Mouse (Mus musculus) embryonic facial prominence, embryonic 15.5 days (tissue): ENCODE data around the gene Sorbs1. TPM values are rescaled to one million over a fixed set of nuclear protein-coding genes. Genes with fewer than 3 reads are reported as not detected.

Experiments used
- ATAC-seq: fragments of 200-750 bp; cut with Nextera tagmentation; 2 replicates; pipeline ENCODE4 v1.8.0; 2017; ENCODE audit warnings: low read depth, moderate TSS enrichment; ENCODE audit not compliant: insufficient number of reproducible peaks, low FRiP score, low TSS enrichment
- H3K27ac ChIP-seq: fragments of 300-500 bp; sonication (generic); replicated peaks from 2 replicates; pipeline ENCODE4 v1.5.1; 2015; ENCODE audit warnings: mild to moderate bottlenecking, inconsistent platforms
- H3K27me3 ChIP-seq: fragments of 300-500 bp; sonication (generic); 2 replicates; pipeline ENCODE4 v1.6.1; 2015; ENCODE audit warnings: inconsistent platforms
- H3K36me3 ChIP-seq: fragments of 300-500 bp; sonication (generic); 2 replicates; pipeline ENCODE4 v1.6.1; 2015; ENCODE audit warnings: mild to moderate bottlenecking, inconsistent platforms
- H3K4me1 ChIP-seq: fragments of 300-500 bp; sonication (generic); 2 replicates; pipeline ENCODE4 v1.6.1; 2015; ENCODE audit warnings: inconsistent platforms
- H3K4me2 ChIP-seq: fragments of 300-500 bp; sonication (generic); replicated peaks from 2 replicates; pipeline ENCODE4 v1.6.1; 2015; ENCODE audit warnings: mild to moderate bottlenecking, inconsistent platforms
- H3K4me3 ChIP-seq: fragments of 300-500 bp; sonication (generic); replicated peaks from 2 replicates; pipeline ENCODE4 v1.5.1; 2015; ENCODE audit warnings: mild to moderate bottlenecking, inconsistent platforms
- H3K9ac ChIP-seq: fragments of 300-500 bp; sonication (generic); 2 replicates; pipeline ENCODE4 v1.6.1; 2015; ENCODE audit warnings: inconsistent platforms
- H3K9me3 ChIP-seq: fragments of 300-500 bp; sonication (generic); replicated peaks from 2 replicates; pipeline ENCODE4 v1.6.1; 2016; ENCODE audit warnings: inconsistent platforms
- WGBS: fragments of 180-500 bp; shearing (Covaris S2); methylation state at CpG from one replicate; pipeline ENCODE4 v1.1.7; 2015; 5-methylcytosine and 5-hydroxymethylcytosine counted together
- polyA plus RNA-seq: library from polyadenylated mRNA; unstranded; fragments of >200 nt; fragmentation: Nextera tagmentation; extraction: Ambion mirVana; gene quantifications from 2 replicates; pipeline ENCODE4 v1.2.1, GENCODE M21; 2015

Sorbs1 gene
- polyA plus RNA-seq, 1 experiment from 2014 or later = 55.6 TPM

DNA sequence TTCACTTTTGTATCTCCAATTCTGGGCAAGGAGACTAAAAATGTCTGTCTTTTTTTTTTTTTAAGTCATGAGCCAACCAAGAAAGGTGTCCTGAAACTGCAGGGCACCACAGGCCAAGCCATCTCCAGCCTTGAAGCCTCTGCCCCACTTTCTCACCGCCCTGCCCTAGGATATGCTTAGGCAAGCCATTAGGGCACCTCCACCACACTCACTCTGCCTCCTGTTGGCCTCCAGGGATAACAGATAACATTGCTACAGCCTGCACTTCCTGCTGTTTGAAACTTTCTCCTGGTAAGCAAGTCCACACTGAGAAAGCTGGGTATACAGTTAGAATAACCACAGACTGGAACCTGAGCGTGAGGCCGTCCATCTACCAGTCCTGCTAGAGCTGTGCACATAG lies 158.5 kb downstream of the Sorbs1 start:
- no peak overlapping the region for H3K27ac ChIP-seq
- no peak for ATAC-seq
- no peaks in the 10 kb centered on the region for H3K27me3 ChIP-seq
- H3K9me3 ChIP-seq = no peaks in the 10 kb centered on the region
- no peak overlapping the region for H3K9ac ChIP-seq
- H3K4me2 ChIP-seq = no peak overlapping the region
- peaks cover 9% of the 10 kb centered on the region; the same call in 1 of the 2 replicates for H3K36me3 ChIP-seq
- no peaks in the 10 kb centered on the region for H3K4me1 ChIP-seq
- no peak overlapping the region for H3K4me3 ChIP-seq
- WGBS = 85% methylated on average over 3 of the region's 3 CpGs

DNA sequence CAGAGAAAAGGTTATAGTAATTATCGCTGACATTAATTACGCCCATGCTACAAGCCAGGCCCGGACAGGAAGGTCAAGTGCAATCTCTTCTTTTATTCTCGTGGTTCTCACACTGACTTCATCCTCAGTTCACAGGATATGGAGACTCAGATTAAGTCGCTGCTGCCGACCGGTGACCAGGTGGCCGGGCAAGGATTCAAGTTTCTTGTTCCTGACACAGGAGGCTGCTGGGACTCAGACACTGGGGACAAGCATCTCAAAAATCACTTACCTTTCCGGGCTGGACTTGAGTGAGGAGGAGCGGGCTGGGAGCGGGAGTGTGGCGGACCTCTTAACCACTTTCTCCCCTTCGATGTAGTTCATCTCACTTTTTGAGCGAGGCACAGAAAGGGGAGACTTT lies 161.6 kb downstream of the Sorbs1 start:
- Histone ChIP-seq H3K27ac (no peak overlapping the region), H3K4me2 (no peak overlapping the region), H3K27me3 (no peaks in the 10 kb centered on the region), H3K36me3 (peaks cover 9% of the 10 kb centered on the region; the same call in 1 of the 2 replicates), H3K9ac (no peak overlapping the region), H3K4me3 (no peak overlapping the region), H3K4me1 (no peaks in the 10 kb centered on the region), H3K9me3 (no peaks in the 10 kb centered on the region)
- no peak for ATAC-seq
- WGBS = 70% methylated on average over 14 of the region's 14 CpGs

DNA sequence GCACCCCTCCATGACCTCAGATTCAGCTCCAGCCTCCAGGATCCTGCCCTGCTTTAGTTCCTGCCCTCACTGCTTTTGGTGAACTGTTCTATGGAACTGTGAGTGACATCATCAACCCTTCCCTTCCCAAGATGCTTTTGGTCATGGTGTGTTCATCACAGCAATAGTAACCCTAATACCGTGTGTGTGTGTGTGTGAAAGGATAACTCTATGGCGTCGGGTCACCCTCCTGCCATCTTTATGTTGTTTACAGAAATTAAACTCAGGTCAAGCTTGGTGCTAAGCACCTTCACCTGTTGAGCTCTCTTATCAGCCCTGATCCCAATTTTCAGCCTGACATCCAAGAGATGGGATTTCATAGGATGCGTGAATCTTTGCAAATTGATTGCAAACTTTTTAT lies 162.7 kb downstream of the Sorbs1 start:
- H3K27ac ChIP-seq = no peak overlapping the region
- peaks cover 9% of the 10 kb centered on the region; the same call in 1 of the 2 replicates for H3K36me3 ChIP-seq
- no peak for ATAC-seq
- no peaks in the 10 kb centered on the region for H3K4me1 ChIP-seq
- no peak overlapping the region for H3K4me2 ChIP-seq
- no peaks in the 10 kb centered on the region for H3K9me3 ChIP-seq
- H3K9ac ChIP-seq = no peak overlapping the region
- no peak overlapping the region for H3K4me3 ChIP-seq
- H3K27me3 ChIP-seq = no peaks in the 10 kb centered on the region
- WGBS = 86% methylated on average over 4 of the region's 4 CpGs

DNA sequence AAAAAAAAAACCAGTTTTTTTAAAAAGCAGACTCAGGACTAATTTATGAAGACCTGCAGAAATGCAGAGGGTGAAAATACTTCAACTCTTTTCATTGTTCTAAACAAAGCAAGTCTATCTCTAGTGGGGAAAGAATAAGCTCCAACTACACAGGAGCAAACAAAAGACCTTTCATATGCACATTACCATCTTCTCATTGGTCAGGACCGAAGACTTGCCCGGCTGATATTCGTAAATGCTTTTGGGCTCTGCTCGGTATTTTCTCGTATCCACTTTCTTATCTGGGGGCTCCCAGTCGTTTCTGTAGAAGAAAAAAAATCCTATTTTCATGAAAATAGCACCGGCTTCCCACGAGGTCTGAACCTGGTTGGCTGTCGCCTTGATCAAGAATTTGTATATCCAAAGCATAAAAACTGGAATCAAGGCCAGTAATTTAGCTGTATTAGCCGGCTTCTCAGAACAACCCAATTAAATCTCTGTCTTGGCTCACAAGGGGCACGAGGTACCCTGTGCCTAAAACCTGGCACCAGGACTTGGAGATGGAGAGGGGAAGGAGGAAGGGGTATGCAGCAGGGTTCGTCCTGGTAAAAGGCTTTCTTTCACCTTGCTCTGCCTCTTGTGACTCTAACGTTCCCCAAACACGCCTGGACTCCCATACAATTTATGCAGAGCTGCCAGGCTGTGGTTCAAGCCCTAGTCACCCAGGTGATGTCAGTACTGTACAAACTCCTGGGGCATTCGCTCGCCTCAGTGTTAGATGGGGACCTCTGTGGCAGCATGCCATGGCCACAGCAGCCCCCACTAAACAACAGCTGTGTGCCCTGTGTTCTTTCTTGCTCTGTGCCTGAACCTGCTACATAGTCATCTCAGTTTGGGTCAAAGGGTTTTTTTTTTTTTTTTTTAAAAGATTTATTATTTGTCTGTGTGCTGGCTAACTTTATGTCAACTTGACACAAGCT lies 163.6 kb downstream of the Sorbs1 start:
- H3K27ac ChIP-seq = no peak overlapping the region

DNA sequence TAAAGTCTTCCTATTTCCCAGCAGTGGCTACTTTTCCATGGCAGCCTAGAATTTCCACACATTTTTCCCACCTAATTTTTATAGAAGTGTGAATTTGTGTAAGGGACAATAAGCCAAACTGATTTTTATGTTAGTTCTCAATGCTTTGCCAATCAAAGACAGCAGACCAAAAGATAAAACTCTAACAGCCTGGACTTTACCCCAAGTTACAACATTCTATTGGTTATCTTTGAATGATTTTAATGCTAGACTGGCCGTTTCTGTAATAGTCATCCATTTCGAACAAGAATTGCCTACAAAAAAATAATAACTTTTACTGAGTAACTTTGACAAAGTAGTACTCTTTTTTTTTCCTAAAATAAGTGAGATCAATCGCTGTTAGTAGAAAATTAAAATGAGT lies 164.3 kb downstream of the Sorbs1 start:
- H3K27ac ChIP-seq = no peak overlapping the region
- no peak overlapping the region for H3K4me2 ChIP-seq
- H3K9ac ChIP-seq = no peak overlapping the region
- H3K4me1 ChIP-seq = no peaks in the 10 kb centered on the region
- ATAC-seq = no peak
- H3K9me3 ChIP-seq = no peaks in the 10 kb centered on the region
- H3K27me3 ChIP-seq = no peaks in the 10 kb centered on the region
- no peak overlapping the region for H3K4me3 ChIP-seq
- H3K36me3 ChIP-seq = peaks cover 9% of the 10 kb centered on the region; the same call in 1 of the 2 replicates
- 78% methylated on average over 3 of the region's 3 CpGs for WGBS

More for the DNA sequence above, 163.6 kb downstream of the Sorbs1 start:
- H3K4me2 ChIP-seq = no peak overlapping the region
- no peak overlapping the region for H3K4me3 ChIP-seq
- ATAC-seq = no peak
- H3K9ac ChIP-seq = no peak overlapping the region
- H3K36me3 ChIP-seq = peaks cover 9% of the 10 kb centered on the region; the same call in 1 of the 2 replicates
- WGBS = 48% methylated on average over 16 of the region's 16 CpGs
- H3K4me1 ChIP-seq = no peaks in the 10 kb centered on the region
- H3K9me3 ChIP-seq = no peaks in the 10 kb centered on the region
- H3K27me3 ChIP-seq = no peaks in the 10 kb centered on the region

DNA sequence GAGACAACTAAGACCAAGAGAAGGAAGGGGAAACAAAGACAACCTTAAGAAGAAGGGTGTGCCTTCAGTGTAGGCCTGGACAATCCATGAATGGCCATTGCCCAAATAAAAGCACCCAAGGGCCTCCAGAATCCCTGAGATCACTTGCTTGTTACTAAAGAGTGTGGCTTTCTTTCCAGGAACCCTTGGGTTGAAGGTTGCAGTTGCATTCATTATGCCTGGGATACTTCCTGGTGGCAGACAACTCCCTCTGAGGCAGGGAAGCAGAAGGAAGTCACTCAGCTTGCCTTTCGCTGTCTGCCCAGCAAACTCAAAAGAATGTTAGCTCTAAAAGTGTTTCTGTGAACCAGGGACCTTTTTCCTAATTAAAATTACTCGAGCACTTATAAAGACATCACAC lies 164.9 kb downstream of the Sorbs1 start:
- no peak for ATAC-seq
- Histone ChIP-seq H3K4me1 (no peaks in the 10 kb centered on the region), H3K9me3 (no peaks in the 10 kb centered on the region), H3K27ac (no peak overlapping the region), H3K4me2 (no peak overlapping the region), H3K27me3 (no peaks in the 10 kb centered on the region), H3K4me3 (no peak overlapping the region), H3K36me3 (peaks cover 9% of the 10 kb centered on the region; the same call in 1 of the 2 replicates), H3K9ac (no peak overlapping the region)
- 65% methylated on average over 2 of the region's 2 CpGs for WGBS

DNA sequence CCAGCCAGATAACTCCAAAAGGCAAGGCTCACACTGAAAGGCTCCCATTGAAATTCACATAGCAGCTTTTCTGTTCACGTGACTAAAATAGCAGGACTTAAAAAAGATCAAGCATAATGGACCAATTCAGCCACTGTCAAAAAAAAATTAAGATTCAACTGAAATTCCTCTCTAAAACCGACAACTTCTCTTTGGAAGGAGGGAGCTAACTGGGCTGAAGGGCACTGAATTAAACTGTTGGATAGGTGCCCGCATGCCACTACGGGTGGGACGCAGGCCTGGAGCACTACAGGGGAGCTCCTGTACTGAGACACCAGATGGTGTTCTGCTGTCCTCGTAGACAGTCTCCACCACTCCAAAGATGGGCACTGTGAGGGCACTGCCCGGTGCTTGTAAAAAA lies 165.4 kb downstream of the Sorbs1 start:
- ATAC-seq = no peak
- Histone ChIP-seq H3K4me3 (no peak overlapping the region), H3K4me2 (no peak overlapping the region), H3K36me3 (peaks cover 9% of the 10 kb centered on the region; the same call in 1 of the 2 replicates), H3K9me3 (no peaks in the 10 kb centered on the region), H3K4me1 (no peaks in the 10 kb centered on the region), H3K27me3 (no peaks in the 10 kb centered on the region), H3K9ac (no peak overlapping the region), H3K27ac (no peak overlapping the region)
- WGBS = 67% methylated on average over 7 of the region's 7 CpGs

DNA sequence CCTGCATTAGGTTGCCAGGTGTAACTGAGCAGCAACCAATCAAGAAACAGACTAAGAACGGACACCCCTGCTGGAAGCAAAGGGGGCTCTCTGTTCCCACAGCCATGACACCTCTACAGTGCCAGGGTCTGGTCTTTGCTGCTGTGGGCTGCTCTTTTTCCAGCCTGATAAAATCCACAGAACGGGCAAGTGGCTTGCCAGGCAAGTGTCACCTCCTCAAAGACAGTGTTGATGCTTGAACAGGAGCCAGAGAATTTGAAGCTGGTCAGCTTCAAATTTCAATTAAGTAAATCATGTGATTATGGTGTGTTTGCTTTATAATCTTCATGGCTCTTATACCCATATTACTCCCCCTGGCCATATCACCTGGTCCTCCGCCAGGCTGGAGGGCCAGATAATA lies 166.7 kb downstream of the Sorbs1 start:
- peaks cover 8% of the 10 kb centered on the region; the same call in 1 of the 2 replicates for H3K36me3 ChIP-seq
- no peaks in the 10 kb centered on the region for H3K4me1 ChIP-seq
- no peak overlapping the region for H3K4me3 ChIP-seq
- ATAC-seq = no peak
- H3K9me3 ChIP-seq = no peaks in the 10 kb centered on the region
- no peak overlapping the region for H3K27ac ChIP-seq
- no peak overlapping the region for H3K9ac ChIP-seq
- WGBS = 81% methylated on average over 3 of the region's 3 CpGs
- no peaks in the 10 kb centered on the region for H3K27me3 ChIP-seq
- no peak overlapping the region for H3K4me2 ChIP-seq

DNA sequence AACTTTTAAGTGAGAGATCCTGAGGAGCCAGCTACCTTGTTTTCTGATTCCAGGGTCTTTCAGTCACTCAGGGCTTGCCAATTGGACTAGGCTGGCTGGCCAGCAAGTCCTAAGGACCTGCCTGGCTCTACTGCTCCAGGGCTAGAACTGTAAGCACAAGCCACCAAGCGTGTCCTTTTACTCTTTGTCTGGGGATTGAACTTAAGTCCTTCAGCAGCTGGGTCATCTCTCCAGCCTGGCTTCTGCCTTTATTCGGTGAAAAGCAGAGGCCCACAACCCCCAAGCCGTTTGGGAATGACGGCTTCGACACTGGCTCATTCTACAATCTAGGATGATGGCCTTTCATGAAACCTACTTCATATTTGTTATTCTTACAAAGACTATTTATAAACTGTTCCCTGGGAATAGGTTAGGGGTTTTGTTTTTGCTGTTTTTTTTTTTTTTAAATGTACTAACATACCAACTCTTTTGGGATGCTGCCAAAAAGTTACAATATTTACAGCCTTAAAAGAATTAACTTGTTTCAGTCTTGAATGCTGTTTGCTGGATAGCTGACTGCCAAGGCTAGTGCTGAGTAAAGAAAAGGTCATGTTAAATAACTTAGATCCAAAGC lies 167.2 kb downstream of the Sorbs1 start:
- peaks cover 2% of the 10 kb centered on the region; the same call in 1 of the 2 replicates for H3K36me3 ChIP-seq
- H3K4me3 ChIP-seq = no peak overlapping the region
- H3K27ac ChIP-seq = no peak overlapping the region
- H3K4me1 ChIP-seq = no peaks in the 10 kb centered on the region
- H3K4me2 ChIP-seq = no peak overlapping the region
- H3K27me3 ChIP-seq = no peaks in the 10 kb centered on the region
- no peak for ATAC-seq
- no peak overlapping the region for H3K9ac ChIP-seq
- H3K9me3 ChIP-seq = no peaks in the 10 kb centered on the region
- 68% methylated on average over 5 of the region's 5 CpGs for WGBS

DNA sequence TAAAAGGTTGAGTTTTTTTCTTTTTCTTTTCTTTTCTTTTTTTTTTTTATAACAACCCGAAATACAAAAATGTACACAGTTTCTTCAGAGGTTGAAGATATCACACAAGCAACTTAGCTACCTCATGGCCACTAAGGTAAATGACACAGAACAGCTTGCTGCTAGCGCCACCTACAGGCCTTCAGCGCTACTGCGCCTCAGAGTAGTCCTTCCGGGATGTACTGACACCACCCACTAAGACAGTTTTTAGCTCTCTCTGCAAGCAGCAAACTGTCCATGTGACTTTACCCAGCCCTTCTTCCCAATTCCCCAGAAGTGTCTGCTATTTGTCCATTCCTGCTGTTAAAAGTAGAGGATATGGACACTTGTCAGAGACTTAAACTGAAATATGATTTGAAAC lies 167.9 kb downstream of the Sorbs1 start:
- Histone ChIP-seq H3K4me1 (no peaks in the 10 kb centered on the region), H3K4me3 (no peak overlapping the region), H3K27me3 (no peaks in the 10 kb centered on the region), H3K27ac (no peak overlapping the region), H3K36me3 (no peaks in the 10 kb centered on the region), H3K4me2 (no peak overlapping the region), H3K9ac (no peak overlapping the region), H3K9me3 (no peaks in the 10 kb centered on the region)
- no peak for ATAC-seq
- 22% methylated on average over 5 of the region's 5 CpGs for WGBS

DNA sequence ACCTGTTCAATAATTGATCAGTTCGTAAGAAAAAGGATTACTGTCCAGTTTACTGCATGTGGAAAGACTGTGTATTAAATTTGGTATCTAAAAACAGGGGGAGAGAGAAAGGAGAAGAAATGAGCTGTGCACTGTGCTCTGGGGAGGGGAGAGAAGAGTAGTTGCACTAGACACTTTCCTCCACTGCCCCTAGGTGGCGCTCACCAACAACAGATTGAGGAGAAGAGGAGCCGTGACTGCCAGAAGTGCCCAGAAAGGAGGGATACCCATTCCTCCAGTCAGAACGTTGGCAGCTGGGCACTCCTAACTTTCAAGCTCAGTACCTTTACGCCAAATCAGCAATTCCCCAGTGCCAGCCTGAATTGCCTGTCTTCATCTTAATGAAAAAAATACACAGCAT lies 170.6 kb downstream of the Sorbs1 start:
- WGBS = 6% methylated on average over 5 of the region's 5 CpGs
- ATAC-seq = no peak
- no peaks in the 10 kb centered on the region for H3K27me3 ChIP-seq
- no peak overlapping the region for H3K9ac ChIP-seq
- H3K9me3 ChIP-seq = no peaks in the 10 kb centered on the region
- no peak overlapping the region for H3K27ac ChIP-seq
- no peak overlapping the region for H3K4me3 ChIP-seq
- H3K4me2 ChIP-seq = no peak overlapping the region
- no peaks in the 10 kb centered on the region for H3K4me1 ChIP-seq
- no peaks in the 10 kb centered on the region for H3K36me3 ChIP-seq
